Mouse (Mus musculus) neural tube, embryonic 15.5 days (tissue): ENCODE data around the gene Krt83. TPM values are rescaled to one million over a fixed set of nuclear protein-coding genes. Genes with fewer than 3 reads are reported as not detected.

ENCODE experiments used
- ATAC-seq: fragments of 200-750 bp; cut with Nextera tagmentation; 2 replicates; pipeline ENCODE4 v1.8.0; 2017; ENCODE audit warnings: mild to moderate bottlenecking, moderate TSS enrichment, moderate library complexity; ENCODE audit not compliant: low FRiP score
- H3K27ac ChIP-seq: fragments of 300-500 bp; sonication (generic); replicated peaks from 2 replicates; pipeline ENCODE4 v1.5.1; 2015; ENCODE audit warnings: mild to moderate bottlenecking, inconsistent platforms
- H3K27me3 ChIP-seq: fragments of 300-500 bp; sonication (generic); replicated peaks from 2 replicates; pipeline ENCODE4 v1.6.1; 2015; ENCODE audit warnings: inconsistent platforms
- H3K36me3 ChIP-seq: fragments of 300-500 bp; sonication (generic); 2 replicates; pipeline ENCODE4 v1.6.1; 2015; ENCODE audit warnings: inconsistent platforms
- H3K4me1 ChIP-seq: fragments of 300-500 bp; sonication (generic); 2 replicates; pipeline ENCODE4 v1.6.1; 2015; ENCODE audit warnings: inconsistent platforms
- H3K4me2 ChIP-seq: fragments of 300-500 bp; sonication (generic); 2 replicates; pipeline ENCODE4 v1.6.1; 2015; ENCODE audit warnings: inconsistent platforms, mild to moderate bottlenecking, moderate library complexity
- H3K4me3 ChIP-seq: fragments of 300-500 bp; sonication (generic); replicated peaks from 2 replicates; pipeline ENCODE4 v1.5.1; 2015; ENCODE audit warnings: mild to moderate bottlenecking, inconsistent platforms
- H3K9ac ChIP-seq: fragments of 300-500 bp; sonication (generic); replicated peaks from 2 replicates; pipeline ENCODE4 v1.6.1; 2015; ENCODE audit warnings: mild to moderate bottlenecking, inconsistent platforms
- H3K9me3 ChIP-seq: fragments of 300-500 bp; sonication (generic); replicated peaks from 2 replicates; pipeline ENCODE4 v1.6.1; 2016; ENCODE audit warnings: inconsistent platforms
- WGBS: fragments of 180-500 bp; shearing (Covaris S2); methylation state at CpG from one replicate; pipeline ENCODE4 v1.1.7; 2015; ENCODE audit warnings: mixed read lengths; 5-methylcytosine and 5-hydroxymethylcytosine counted together
- polyA plus RNA-seq: library from polyadenylated mRNA; unstranded; fragments of >200 nt; fragmentation: Nextera tagmentation; extraction: Ambion mirVana; gene quantifications from 2 replicates; pipeline ENCODE4 v1.2.1, GENCODE M21; 2015

Krt83 gene
- polyA plus RNA-seq, 1 experiment from 2014 or later = not detected

- Histone ChIP-seq H3K9me3 (no peaks in the 10 kb centered on the region), H3K4me1 (peaks cover 3% of the 10 kb centered on the region), H3K27me3 (no peaks in the 10 kb centered on the region), H3K36me3 (no peaks in the 10 kb centered on the region), H3K4me3 (no peak within 1 kb of the TSS), H3K9ac (no peak within 1 kb of the TSS), H3K27ac (no peak within 1 kb of the TSS), H3K4me2 (no peak within 1 kb of the TSS)
- 72% methylated on average over 13 of the region's 13 CpGs for WGBS
- no peak for ATAC-seq
Observed at GRCm38 (mm10) chr15:101463651-101464050, 27.7 kb downstream of the Krt83 start, which contains the start of gene Krt81. Krt81 (minus strand) TSS chr15:101463751.

- 86% methylated on average over 14 of the region's 14 CpGs for WGBS
- H3K27ac ChIP-seq = no peak overlapping the region
- ATAC-seq = no peak
Observed at GRCm38 (mm10) chr15:101459283-101459682, 32.0 kb downstream of the Krt83 start.

GRCm38 (mm10) chr15:101458361-101458930, 32.9 kb downstream of the Krt83 start:
- Histone ChIP-seq H3K27ac (no peak overlapping the region), H3K27me3 (no peaks in the 10 kb centered on the region), H3K9me3 (0 out of 2 replicates have a peak, but pooled peaks cover 3% of the 10 kb centered on the region), H3K4me3 (no peak overlapping the region), H3K4me2 (no peak overlapping the region), H3K4me1 (peaks cover 7% of the 10 kb centered on the region), H3K9ac (no peak overlapping the region), H3K36me3 (no peaks in the 10 kb centered on the region)
- no peak for ATAC-seq
- 44% methylated on average over 16 of the region's 16 CpGs for WGBS

More at GRCm38 (mm10) chr15:101459283-101459682, 32.0 kb downstream of the Krt83 start:
- Histone ChIP-seq H3K36me3 (no peaks in the 10 kb centered on the region), H3K9ac (no peak overlapping the region), H3K4me1 (peaks cover 7% of the 10 kb centered on the region), H3K4me2 (no peak overlapping the region), H3K27me3 (no peaks in the 10 kb centered on the region), H3K4me3 (no peak overlapping the region), H3K9me3 (0 out of 2 replicates have a peak, but pooled peaks cover 3% of the 10 kb centered on the region)

- H3K27ac ChIP-seq = no peak overlapping the region
- no peaks in the 10 kb centered on the region for H3K36me3 ChIP-seq
- no peaks in the 10 kb centered on the region for H3K27me3 ChIP-seq
- 0 out of 2 replicates have a peak, but pooled peaks cover 3% of the 10 kb centered on the region for H3K9me3 ChIP-seq
- no peak for ATAC-seq
- H3K4me1 ChIP-seq = peaks cover 7% of the 10 kb centered on the region
- no peak overlapping the region for H3K4me3 ChIP-seq
- no peak overlapping the region for H3K4me2 ChIP-seq
- 93% methylated on average over 6 of the region's 6 CpGs for WGBS
- no peak overlapping the region for H3K9ac ChIP-seq
Observed at GRCm38 (mm10) chr15:101455891-101456290, 35.4 kb downstream of the Krt83 start.

- Histone ChIP-seq H3K36me3 (no peaks in the 10 kb centered on the region), H3K27me3 (no peaks in the 10 kb centered on the region), H3K27ac (no peak overlapping the region), H3K9ac (no peak overlapping the region), H3K9me3 (0 out of 2 replicates have a peak, but pooled peaks cover 3% of the 10 kb centered on the region), H3K4me3 (no peak overlapping the region), H3K4me2 (no peak overlapping the region), H3K4me1 (peaks cover 7% of the 10 kb centered on the region)
- WGBS = 84% methylated on average over 2 of the region's 2 CpGs
- ATAC-seq = no peak
Observed at GRCm38 (mm10) chr15:101455292-101455691, 36.0 kb downstream of the Krt83 start.

GRCm38 (mm10) chr15:101454774-101455173, 36.5 kb downstream of the Krt83 start:
- no peaks in the 10 kb centered on the region for H3K27me3 ChIP-seq
- peaks cover 7% of the 10 kb centered on the region for H3K4me1 ChIP-seq
- H3K9me3 ChIP-seq = 0 out of 2 replicates have a peak, but pooled peaks cover 3% of the 10 kb centered on the region
- H3K4me2 ChIP-seq = no peak overlapping the region
- H3K27ac ChIP-seq = no peak overlapping the region
- H3K4me3 ChIP-seq = no peak overlapping the region
- H3K36me3 ChIP-seq = no peaks in the 10 kb centered on the region
- no peak for ATAC-seq
- no peak overlapping the region for H3K9ac ChIP-seq
- WGBS = 91% methylated on average over 8 of the region's 8 CpGs

GRCm38 (mm10) chr15:101453093-101453736, 38.1 kb downstream of the Krt83 start:
- 8% methylated on average over 13 of the region's 13 CpGs for WGBS
- no peaks in the 10 kb centered on the region; the same call in 1 of the 2 replicates for H3K4me1 ChIP-seq
- H3K27me3 ChIP-seq = no peaks in the 10 kb centered on the region
- H3K9me3 ChIP-seq = 0 out of 2 replicates have a peak, but pooled peaks cover 3% of the 10 kb centered on the region
- H3K36me3 ChIP-seq = no peaks in the 10 kb centered on the region
- H3K4me3 ChIP-seq = no peak overlapping the region
- H3K27ac ChIP-seq = no peak overlapping the region
- no peak for ATAC-seq
- peak overlapping the region; percentile 31 for H3K4me2 ChIP-seq
- H3K9ac ChIP-seq = no peak overlapping the region

GRCm38 (mm10) chr15:101447444-101447843, 43.9 kb downstream of the Krt83 start, which contains the start of gene Krt88:
Krt88 (plus strand) TSS chr15:101447744.
- H3K27ac ChIP-seq = no peak within 1 kb of the TSS
- H3K9ac ChIP-seq = no peak within 1 kb of the TSS
- WGBS = 65% methylated on average over 2 of the region's 2 CpGs
- H3K9me3 ChIP-seq = no peaks in the 10 kb centered on the region
- H3K27me3 ChIP-seq = no peaks in the 10 kb centered on the region
- H3K4me1 ChIP-seq = no peaks in the 10 kb centered on the region
- ATAC-seq = no peak
- no peak within 1 kb of the TSS for H3K4me3 ChIP-seq
- H3K36me3 ChIP-seq = no peaks in the 10 kb centered on the region
- no peak within 1 kb of the TSS for H3K4me2 ChIP-seq

GRCm38 (mm10) chr15:101446572-101446971, 44.7 kb downstream of the Krt83 start:
- 71% methylated on average over 11 of the region's 11 CpGs for WGBS
- H3K27me3 ChIP-seq = no peaks in the 10 kb centered on the region
- H3K27ac ChIP-seq = no peak overlapping the region
- no peak overlapping the region for H3K9ac ChIP-seq
- H3K36me3 ChIP-seq = no peaks in the 10 kb centered on the region
- H3K4me1 ChIP-seq = no peaks in the 10 kb centered on the region
- H3K4me3 ChIP-seq = no peak overlapping the region
- no peaks in the 10 kb centered on the region for H3K9me3 ChIP-seq
- H3K4me2 ChIP-seq = no peak overlapping the region
- ATAC-seq = no peak

GRCm38 (mm10) chr15:101440837-101441236, 50.5 kb downstream of the Krt83 start:
- Histone ChIP-seq H3K9me3 (no peaks in the 10 kb centered on the region), H3K27ac (no peak overlapping the region), H3K4me2 (no peak overlapping the region), H3K4me3 (no peak overlapping the region), H3K27me3 (peaks cover 34% of the 10 kb centered on the region), H3K4me1 (peaks cover 9% of the 10 kb centered on the region), H3K9ac (no peak overlapping the region), H3K36me3 (no peaks in the 10 kb centered on the region)
- WGBS = 84% methylated on average over 4 of the region's 4 CpGs
- no peak for ATAC-seq

GRCm38 (mm10) chr15:101438555-101438954, 52.8 kb downstream of the Krt83 start, which contains the start of gene Krt87:
Krt87 (minus strand) TSS chr15:101438804.
- Histone ChIP-seq H3K4me3 (peak within 1 kb of the TSS; percentile 43), H3K27me3 (peaks cover 34% of the 10 kb centered on the region), H3K27ac (no peak within 1 kb of the TSS), H3K36me3 (no peaks in the 10 kb centered on the region), H3K9ac (peak within 1 kb of the TSS; percentile 45), H3K4me2 (peak within 1 kb of the TSS; percentile 85), H3K4me1 (peaks cover 9% of the 10 kb centered on the region), H3K9me3 (no peaks in the 10 kb centered on the region)
- 2% methylated on average over 34 of the region's 34 CpGs for WGBS
- ATAC-seq = no peak

GRCm38 (mm10) chr15:101436611-101437010, 54.7 kb downstream of the Krt83 start:
- no peaks in the 10 kb centered on the region for H3K9me3 ChIP-seq
- no peak overlapping the region for H3K4me3 ChIP-seq
- H3K27ac ChIP-seq = no peak overlapping the region
- no peak overlapping the region for H3K9ac ChIP-seq
- peaks cover 34% of the 10 kb centered on the region for H3K27me3 ChIP-seq
- peaks cover 9% of the 10 kb centered on the region for H3K4me1 ChIP-seq
- ATAC-seq = no peak
- 92% methylated on average over 7 of the region's 7 CpGs for WGBS
- H3K36me3 ChIP-seq = no peaks in the 10 kb centered on the region
- no peak overlapping the region for H3K4me2 ChIP-seq
